Mouse (Mus musculus) splenic B cell, adult 2 months (primary cell): ENCODE results near the gene Zfp882.
A peak's percentile ranks its signal among the peaks of the same experiment; 100 is the strongest.
"Not testable (repeated sequence)": the region's sequence is repeated elsewhere in the genome, so short reads cannot be mapped to it uniquely, and the experiment has no call there.

Experiments
- DNase-seq: peaks from one replicate; pipeline ENCODE4 v3.0.0-alpha.2; 2011; ENCODE audit warnings: low read depth, low spot score
- H3K27me3 ChIP-seq: 2 replicates; pipeline ENCODE4 v1.6.1; 2012; ENCODE audit warnings: mild to moderate bottlenecking, low read length, moderate library complexity, mixed read lengths; ENCODE audit not compliant: control insufficient read depth, poor library complexity, insufficient read depth, severe bottlenecking
- H3K36me3 ChIP-seq: 2 replicates; pipeline ENCODE4 v1.6.1; 2012; ENCODE audit warnings: mild to moderate bottlenecking, low read length, moderate library complexity, mixed read lengths; ENCODE audit not compliant: control insufficient read depth, poor library complexity, insufficient read depth, severe bottlenecking

Gene Zfp882

DNA sequence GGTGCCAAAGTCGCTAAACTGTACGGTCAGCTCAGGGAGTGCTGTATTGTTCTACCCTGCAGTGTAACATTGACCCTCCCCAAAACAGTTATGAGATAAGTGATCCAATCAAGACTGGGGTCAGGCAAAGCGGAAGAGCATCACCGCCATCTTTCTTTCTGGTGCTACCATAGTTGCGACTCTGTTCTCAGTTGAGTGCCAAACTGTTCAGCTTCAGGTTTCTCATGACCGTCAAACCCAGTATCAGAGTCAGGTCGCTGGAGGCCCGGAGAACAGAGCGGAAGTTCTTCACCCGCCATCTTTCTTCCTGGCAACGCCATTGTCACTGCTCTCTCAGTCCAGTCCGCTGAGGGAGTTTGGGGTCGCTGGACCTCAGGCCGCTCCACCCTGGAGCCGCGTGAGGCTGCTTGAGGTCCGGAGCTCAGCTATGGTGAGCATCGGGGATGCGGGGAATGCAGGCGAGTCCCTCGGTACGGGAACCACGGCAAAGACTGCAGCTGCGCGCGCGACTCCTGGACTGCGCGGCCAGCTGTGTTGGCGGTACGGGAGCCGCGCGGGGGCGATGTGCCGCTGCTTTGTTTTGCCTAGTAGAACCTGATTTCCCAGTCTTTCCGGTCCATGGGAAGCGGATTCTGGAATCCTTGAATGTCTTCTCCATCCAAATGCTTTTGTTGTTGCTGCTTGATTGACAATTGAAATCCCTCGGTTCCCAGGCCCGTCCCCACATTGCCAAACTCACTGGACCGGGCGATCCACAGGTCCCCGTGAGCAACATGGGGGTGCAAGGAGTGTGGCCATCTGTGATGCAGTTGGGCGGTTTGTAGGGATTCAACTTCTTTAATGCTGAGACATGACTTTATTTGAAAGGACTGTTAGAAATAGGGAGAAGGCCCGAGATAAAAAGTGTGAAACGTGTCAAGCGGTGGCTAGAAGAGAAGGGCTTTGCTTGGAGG is at the start of gene Zfp882, which contains the start of gene Zfp617:
Zfp882 (plus strand) TSS at position 300 of the 953 bp plus-strand sequence.
Zfp617 (plus strand) TSS at position 327 of the 953 bp plus-strand sequence.
- DNase-seq = peak; percentile 81
- no peaks in the 10 kb centered on the region for H3K27me3 ChIP-seq
- H3K36me3 ChIP-seq = no peaks in the 10 kb centered on the region

DNA sequence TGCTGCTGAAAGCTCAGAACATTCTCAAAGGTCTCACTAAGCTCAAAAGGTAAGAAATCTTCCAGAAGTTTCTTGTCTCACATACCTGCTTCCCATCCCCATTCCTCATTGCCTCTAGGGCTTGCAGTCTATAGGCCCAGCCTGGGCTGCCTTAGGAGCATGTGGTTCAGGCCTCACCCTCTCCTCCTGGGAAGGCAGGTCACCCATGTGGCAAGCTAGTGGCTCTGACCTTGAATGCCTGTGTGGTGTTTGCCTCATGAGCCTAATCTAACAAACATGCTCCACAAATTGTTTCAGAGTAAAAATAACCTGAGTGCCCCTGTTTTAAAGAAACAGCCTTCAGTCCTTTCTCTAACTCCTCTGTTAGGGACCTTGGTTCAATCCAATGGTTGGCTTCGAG is 46.9 kb upstream of the Zfp882 start:
- not testable (repeated sequence) for H3K27me3 ChIP-seq, DNase-seq, H3K36me3 ChIP-seq

DNA sequence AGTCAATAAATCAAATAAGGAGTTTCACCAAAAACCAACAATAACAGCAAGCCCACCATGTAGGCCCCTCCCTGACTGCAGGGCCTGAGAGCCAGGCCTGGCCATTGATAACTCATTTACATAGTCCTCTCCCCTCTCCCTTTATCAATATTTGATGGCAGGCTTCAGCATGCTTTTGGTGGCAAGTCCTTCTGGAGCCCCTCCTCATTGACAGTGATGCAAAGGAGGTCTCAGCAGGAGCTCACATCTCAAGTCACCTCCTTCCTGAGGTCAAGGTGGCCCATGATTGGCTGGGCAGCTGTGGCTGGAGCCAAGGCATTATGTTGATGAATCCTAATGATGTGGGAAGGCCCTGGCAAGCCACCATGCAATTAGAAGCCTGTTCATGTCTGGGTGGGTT is 46.4 kb upstream of the Zfp882 start:
- not testable (repeated sequence) for H3K27me3 ChIP-seq, H3K36me3 ChIP-seq, DNase-seq

DNA sequence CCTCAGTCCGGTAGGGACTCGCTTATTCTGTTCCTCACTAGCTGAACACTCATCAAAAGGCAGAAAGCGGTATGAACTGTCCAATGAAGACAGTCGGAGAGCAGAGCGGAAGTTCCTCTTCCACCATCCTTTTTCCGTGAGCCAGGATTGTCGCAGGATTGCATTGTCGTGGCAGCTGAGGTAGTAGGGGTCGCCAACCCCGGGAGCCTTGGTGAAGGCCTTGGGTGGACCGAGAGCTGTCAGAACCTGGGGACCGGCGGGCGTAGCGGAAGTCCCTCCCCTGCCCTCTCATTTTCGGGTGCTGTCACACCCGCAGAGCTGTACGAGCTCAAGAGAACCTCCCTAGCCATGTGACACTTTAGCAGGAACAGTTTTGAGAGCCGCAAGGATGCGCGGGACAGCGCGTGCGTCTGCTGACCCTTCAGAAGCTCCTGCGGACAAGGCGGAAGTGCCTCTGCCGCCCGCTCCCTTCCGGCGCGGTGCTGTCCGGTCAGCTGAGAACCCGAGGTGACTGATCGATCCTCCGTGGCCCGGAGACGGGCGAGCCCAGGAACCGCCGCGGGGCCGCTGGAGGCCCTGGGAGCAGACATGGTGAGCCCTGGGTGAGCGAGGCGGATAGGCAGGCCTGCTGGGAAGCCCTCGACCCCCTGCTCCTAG is 26.7 kb upstream of the Zfp882 start, which contains the start of gene Zfp709:
Zfp709 (plus strand) TSS at position 402 of the 657 bp plus-strand sequence.
- peak; percentile 68 for DNase-seq
- H3K36me3 ChIP-seq = peaks cover 11% of the 10 kb centered on the region; the same call in 1 of the 2 replicates

DNA sequence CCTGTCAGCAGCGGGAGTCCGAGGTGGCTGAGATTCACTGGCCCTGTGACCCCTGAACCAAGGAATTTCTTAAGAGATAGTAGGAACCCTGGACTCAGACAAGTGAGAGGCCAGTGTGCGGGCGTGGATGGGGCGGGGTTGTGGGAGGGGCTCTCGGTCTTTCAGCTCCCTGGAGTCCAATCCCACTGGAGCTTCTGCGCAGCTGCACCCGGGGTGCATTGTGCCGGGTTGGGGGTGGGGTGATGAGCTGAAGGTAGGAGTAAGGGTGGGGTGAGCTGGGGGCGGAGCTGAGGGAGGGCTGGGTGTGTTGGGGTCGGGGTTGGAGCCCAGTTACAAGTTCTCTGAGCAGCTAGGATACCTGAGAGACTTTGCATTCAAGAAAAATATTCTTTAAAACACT is 7.7 kb upstream of the Zfp882 start:
- DNase-seq, H3K36me3 ChIP-seq, H3K27me3 ChIP-seq: not testable (repeated sequence)

More for the DNA sequence above, 26.7 kb upstream of the Zfp882 start, which contains the start of gene Zfp709:
- H3K27me3 ChIP-seq = no peaks in the 10 kb centered on the region

DNA sequence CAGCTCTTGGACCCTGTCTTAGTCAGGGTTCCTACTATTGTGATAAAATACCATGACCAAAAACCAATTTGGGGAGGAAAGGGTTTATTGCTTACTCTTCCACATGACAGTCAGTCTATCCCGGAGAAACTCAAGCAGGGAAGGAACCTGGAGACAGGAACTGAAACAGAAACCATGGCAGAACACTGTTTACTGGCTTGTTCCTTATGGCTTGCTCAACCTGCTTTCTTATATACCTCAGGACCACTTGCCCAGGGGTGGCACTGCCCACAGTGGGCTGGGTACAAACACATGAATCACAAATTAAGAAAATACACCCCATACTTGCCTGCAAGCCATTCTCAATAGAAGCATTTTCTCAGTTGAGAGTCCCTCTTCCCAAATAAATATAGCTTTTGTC is 5.3 kb upstream of the Zfp882 start:
- DNase-seq, H3K27me3 ChIP-seq, H3K36me3 ChIP-seq: not testable (repeated sequence)

DNA sequence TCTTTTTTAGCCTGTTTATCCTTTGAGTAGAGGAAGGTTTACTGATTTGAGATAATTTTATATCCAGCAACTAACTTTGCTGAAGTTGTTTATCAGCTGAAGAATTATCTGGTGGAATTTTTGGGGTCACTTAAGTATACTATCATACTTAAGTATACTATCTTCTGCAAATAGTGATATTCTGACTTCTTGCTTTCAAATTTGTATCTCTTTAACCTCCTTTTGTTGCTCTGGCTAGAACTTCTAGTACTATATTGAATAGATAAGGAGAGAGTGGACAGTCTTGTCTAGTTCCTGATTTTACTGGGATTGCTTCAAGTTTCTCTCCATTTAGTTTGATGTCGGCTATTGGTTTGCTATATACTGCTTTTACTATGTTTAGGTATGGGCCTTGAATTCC is 1.6 kb upstream of the Zfp882 start:
- no peak for DNase-seq
- no peaks in the 10 kb centered on the region for H3K27me3 ChIP-seq
- H3K36me3 ChIP-seq = no peaks in the 10 kb centered on the region

DNA sequence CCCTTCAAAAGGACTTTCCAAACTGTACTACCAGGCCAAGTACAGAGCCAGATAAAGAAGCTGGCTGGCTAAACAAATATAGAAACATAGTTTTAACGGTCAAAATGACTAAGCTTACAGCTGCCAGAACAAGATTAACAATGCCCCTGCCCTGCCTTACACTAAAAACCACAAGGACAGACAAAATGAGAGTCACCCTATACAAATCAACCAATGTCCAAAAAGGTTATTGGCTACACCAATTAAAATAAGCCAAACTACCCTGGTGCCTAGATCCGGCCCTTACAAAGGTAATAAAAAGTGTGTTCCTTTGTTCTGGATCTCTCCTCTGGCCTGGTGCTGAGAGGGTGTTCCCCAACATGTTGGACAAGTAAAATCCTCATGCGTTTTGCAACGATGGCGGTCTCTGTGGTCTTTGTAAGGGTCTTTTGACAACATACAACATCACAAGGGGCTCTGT is 580 bp upstream of the Zfp882 start:
- H3K27me3 ChIP-seq = no peaks in the 10 kb centered on the region
- no peaks in the 10 kb centered on the region for H3K36me3 ChIP-seq
- no peak for DNase-seq

DNA sequence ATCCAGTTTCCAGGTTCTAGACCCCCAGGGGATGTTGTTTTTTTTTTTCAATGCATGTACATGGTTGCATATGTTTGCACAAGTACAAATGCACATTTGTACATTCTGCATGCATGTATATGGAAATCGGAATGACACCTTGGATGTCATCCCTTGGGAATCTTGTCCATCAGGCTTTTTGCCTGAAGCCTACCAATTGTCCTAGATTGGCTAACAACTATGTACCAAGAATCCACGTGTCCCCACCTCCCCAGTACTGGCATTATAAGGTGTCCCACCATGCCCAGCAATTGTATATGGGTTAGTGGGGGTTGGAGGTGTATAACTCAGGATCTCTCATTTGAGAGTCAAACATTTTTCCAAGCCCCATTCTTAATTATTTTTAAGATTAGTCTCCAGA is 3.9 kb downstream of the Zfp882 start:
- Histone ChIP-seq H3K27me3 (no peaks in the 10 kb centered on the region), H3K36me3 (peaks cover 5% of the 10 kb centered on the region)
- DNase-seq = no peak

DNA sequence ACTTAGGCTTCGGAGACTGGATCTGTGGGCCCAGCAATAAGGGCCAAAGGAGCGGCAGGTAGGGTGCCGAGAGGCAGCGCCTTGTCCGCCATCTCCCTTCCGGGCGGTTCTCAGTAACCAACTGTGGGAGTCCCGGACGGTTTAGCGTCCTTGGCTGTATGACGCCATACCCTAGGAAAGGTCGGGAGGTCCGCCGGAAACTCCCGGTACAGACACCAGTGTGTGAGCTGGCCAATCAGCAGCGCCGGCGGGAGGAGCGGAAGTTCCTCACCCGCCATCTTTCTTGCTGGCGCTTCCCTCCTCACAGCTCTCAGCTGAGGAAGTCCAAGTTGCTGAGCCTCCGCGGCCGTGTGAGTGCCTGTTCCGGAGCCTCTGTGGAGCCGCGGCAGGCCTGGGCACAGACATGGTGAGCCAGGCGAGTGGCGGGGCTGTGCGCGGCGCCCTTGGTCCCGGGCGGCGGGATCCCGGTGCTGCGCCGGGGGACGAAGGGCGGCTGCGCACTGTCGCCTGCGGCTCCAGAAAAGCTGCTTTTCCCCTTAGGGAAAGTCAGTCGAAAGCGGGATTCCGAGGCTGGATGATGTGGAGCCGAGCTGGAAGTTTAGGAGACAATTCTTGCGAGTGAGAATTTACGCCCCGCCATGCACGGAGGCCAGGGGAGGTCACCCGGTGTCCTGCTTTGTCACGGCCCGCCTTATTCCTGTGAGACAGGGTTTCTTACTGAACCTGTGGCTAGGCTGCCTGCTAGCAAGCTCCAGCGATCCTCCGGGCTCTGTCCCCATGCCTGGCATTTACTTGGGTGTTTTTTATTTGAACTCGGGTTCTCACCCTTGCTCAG is 14.4 kb downstream of the Zfp882 start:
- DNase-seq = peak; percentile 93

DNA sequence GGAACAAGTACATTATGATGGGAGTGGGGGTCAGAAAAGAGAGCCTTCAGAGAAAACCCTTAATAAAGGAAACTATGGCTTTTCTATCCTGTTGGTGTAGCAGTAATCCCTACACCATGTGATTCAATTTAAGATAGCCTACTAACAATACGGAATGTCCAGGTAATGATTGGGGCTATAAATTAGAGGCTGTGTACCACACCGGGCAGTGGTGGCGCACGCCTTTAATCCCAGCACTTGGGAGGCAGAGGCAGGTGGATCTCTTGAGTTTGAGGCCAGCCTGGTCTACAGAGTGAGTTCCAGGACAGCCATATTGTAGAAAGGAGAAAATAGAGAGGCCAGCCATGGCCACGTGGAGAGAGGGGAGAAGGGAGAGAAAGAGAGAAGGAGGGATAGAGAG is 17.4 kb downstream of the Zfp882 start:
- H3K36me3 ChIP-seq = no peaks in the 10 kb centered on the region; the same call in 1 of the 2 replicates
- DNase-seq = no peak
- H3K27me3 ChIP-seq = no peaks in the 10 kb centered on the region

More for the DNA sequence above, 14.4 kb downstream of the Zfp882 start:
- Histone ChIP-seq H3K27me3 (no peaks in the 10 kb centered on the region), H3K36me3 (no peaks in the 10 kb centered on the region)

DNA sequence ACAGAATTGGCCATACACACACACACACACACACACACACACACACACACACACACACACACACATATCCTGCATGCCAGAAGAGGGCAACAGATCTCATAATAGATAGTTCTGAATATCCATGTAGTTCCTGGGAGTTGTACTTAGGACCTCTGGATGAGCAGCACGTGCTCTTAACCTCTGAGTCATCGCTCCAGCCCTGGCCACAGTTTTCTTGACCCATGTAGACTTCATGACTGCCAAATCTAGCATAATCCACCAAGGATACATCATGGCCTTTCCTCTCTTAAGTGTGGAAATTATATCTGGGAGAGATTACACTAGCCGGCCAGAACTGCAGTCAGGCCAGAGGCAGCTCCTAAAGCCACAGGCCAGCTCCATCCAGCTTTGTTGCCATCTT is 18.1 kb downstream of the Zfp882 start:
- H3K36me3 ChIP-seq = peaks cover 4% of the 10 kb centered on the region
- DNase-seq = no peak
- H3K27me3 ChIP-seq = no peaks in the 10 kb centered on the region

DNA sequence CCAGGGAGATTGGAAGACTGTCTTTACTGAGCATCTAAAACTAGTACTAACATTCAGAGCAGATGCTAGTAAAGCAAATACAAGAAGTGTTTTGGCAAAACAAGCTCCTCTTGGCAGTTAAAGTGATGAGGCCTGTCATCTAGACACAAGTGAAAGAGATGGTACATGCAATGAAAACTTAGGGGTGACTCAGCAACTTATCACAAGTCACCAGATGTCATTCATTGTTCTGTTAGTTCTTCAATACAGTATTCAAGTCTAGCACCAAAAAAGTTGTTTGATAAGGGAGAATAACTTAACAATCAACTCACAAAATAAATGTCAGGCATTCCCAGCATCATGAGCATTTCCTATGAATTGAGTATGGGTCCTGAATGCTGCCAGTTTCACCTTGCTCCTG is 19.4 kb downstream of the Zfp882 start:
- Histone ChIP-seq H3K27me3 (no peaks in the 10 kb centered on the region), H3K36me3 (peaks cover 4% of the 10 kb centered on the region)
- no peak for DNase-seq

DNA sequence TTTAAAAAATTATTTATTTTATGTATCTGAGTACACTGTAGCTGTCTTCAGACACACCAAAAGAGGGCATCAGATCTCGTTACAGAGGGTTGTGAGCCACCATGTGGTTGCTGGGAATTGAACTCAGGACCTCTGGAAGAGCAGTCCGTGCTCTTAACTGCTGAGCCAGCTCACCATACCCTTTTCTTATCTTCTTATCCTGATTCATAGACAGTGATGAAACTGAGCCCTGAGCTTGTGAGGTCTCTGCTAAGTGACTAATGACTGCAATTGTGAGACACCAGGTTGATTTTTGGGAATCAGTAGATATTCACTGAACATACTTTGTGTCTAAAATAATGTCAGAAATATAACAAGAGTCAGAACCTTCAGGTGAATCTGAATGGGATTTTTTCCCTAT is 29.6 kb downstream of the Zfp882 start:
- not testable (repeated sequence) for H3K27me3 ChIP-seq, H3K36me3 ChIP-seq, DNase-seq
